Comparison of ENCODE assay signal across 8 mouse cellular contexts in the genomic region with DNA sequence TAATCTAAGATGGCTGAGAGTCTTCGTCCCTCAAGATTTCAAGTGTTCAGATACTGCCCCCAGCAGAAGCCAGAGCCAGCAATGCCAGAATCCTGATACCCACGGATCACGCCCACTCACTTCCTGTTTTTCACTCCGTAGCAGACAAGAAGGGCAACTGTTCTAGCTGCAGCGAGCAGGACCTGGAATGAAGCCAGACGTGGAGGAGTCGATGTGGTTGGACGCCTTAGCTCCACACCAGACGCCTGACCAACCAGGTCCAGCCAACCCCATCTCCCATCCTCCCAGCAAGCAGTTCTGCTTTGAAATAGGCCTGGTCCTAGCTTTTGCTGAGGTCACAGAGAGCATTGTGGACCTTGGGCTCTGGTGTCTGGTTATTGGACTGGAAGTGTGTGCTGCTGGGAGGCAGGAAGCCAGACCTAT. TPM values are rescaled to one million over a fixed set of nuclear protein-coding genes. Genes with fewer than 3 reads are reported as not detected.
A peak's percentile ranks its signal among the peaks of the same experiment; 100 is the strongest.
DNase-seq lines count a peak whose midpoint lies in the region; ATAC-seq lines count a peak whose summit lies in the region.

No protein-coding gene starts in this region.

- H3K9me3 ChIP-seq in heart, embryonic 11.5 days (replicated peaks; ENCODE audit: control insufficient read depth, low read length): peaks cover 11% of the 10 kb centered on the region
- H3K9me3 ChIP-seq in liver, embryonic 16.5 days (replicated peaks; ENCODE audit: control insufficient read depth, low read length): peaks cover 2% of the 10 kb centered on the region; the same call in 1 of the 2 replicates
- H3K9me3 ChIP-seq in midbrain, embryonic 15.5 days: peaks cover 9% of the 10 kb centered on the region; the same call in 1 of the 2 replicates
- H3K9me3 ChIP-seq in forebrain, embryonic 15.5 days: peaks cover 10% of the 10 kb centered on the region; the same call in 1 of the 2 replicates

- no peak overlapping the region for H3K9ac ChIP-seq in heart, embryonic 11.5 days (ENCODE audit: low read depth, low read length)
- H3K9ac ChIP-seq in liver, embryonic 16.5 days (ENCODE audit: low read depth, low read length): no peak overlapping the region
- no peak overlapping the region for H3K9ac ChIP-seq in midbrain, embryonic 15.5 days
- no peak overlapping the region for H3K9ac ChIP-seq in forebrain, embryonic 15.5 days (replicated peaks)

- no peak overlapping the region for H3K4me3 ChIP-seq in heart, embryonic 11.5 days (ENCODE audit: low read depth, low read length)
- H3K4me3 ChIP-seq in liver, embryonic 16.5 days (ENCODE audit: low read depth, low read length): no peak overlapping the region
- no peak overlapping the region for H3K4me3 ChIP-seq in midbrain, embryonic 15.5 days
- H3K4me3 ChIP-seq in forebrain, embryonic 15.5 days: no peak overlapping the region

- peaks cover 2% of the 10 kb centered on the region; the same call in 1 of the 2 replicates for H3K4me1 ChIP-seq in heart, embryonic 11.5 days (ENCODE audit: control insufficient read depth, insufficient read depth, low read length)
- H3K4me1 ChIP-seq in liver, embryonic 16.5 days (ENCODE audit: control insufficient read depth, low read depth, low read length): no peaks in the 10 kb centered on the region; the same call in 1 of the 2 replicates
- H3K4me1 ChIP-seq in midbrain, embryonic 15.5 days: no peaks in the 10 kb centered on the region
- no peaks in the 10 kb centered on the region for H3K4me1 ChIP-seq in forebrain, embryonic 15.5 days

- DNase-seq in B cell, adult 2 months: peak; percentile 71 to 75
- peak; percentile 74 for DNase-seq in kidney, postnatal 10 days
- DNase-seq in skeletal muscle tissue, adult 2 months (ENCODE audit: low read depth, low spot score): peak; percentile 74

- no peak overlapping the region for H3K4me2 ChIP-seq in heart, embryonic 11.5 days
- 0 out of 2 replicates have a peak overlapping the region, but pooled peaks have one; percentile 7 for H3K4me2 ChIP-seq in liver, embryonic 16.5 days (ENCODE audit: low read depth, low read length)
- H3K4me2 ChIP-seq in midbrain, embryonic 15.5 days: no peak overlapping the region
- no peak overlapping the region for H3K4me2 ChIP-seq in forebrain, embryonic 15.5 days (replicated peaks)

- H3K36me3 ChIP-seq in heart, embryonic 11.5 days (ENCODE audit: control insufficient read depth, insufficient read depth, low read length): no peaks in the 10 kb centered on the region
- H3K36me3 ChIP-seq in liver, embryonic 16.5 days (ENCODE audit: control insufficient read depth, insufficient read depth): no peaks in the 10 kb centered on the region
- no peaks in the 10 kb centered on the region for H3K36me3 ChIP-seq in midbrain, embryonic 15.5 days (replicated peaks)
- H3K36me3 ChIP-seq in forebrain, embryonic 15.5 days: no peaks in the 10 kb centered on the region

- peak overlapping the region; percentile 59; the same call in 1 of the 2 replicates for H3K27ac ChIP-seq in heart, embryonic 11.5 days (ENCODE audit: low read depth, low read length)
- peak overlapping the region; percentile 55 for H3K27ac ChIP-seq in liver, embryonic 16.5 days (ENCODE audit: low read length)
- no peak overlapping the region for H3K27ac ChIP-seq in midbrain, embryonic 15.5 days
- no peak overlapping the region for H3K27ac ChIP-seq in forebrain, embryonic 15.5 days (replicated peaks)

- peak; percentile 73 for ATAC-seq in activated CD4-positive, CD25-positive, alpha-beta regulatory T cell, adult 4 months
- ATAC-seq in heart, embryonic 11.5 days (replicated peaks; ENCODE audit: insufficient number of reproducible peaks, low FRiP score, low TSS enrichment): peak; percentile 73
- ATAC-seq in liver, embryonic 16.5 days (ENCODE audit: low read depth): peak; percentile 80
- no peak for ATAC-seq in midbrain, embryonic 15.5 days (replicated peaks)
- ATAC-seq in forebrain, embryonic 15.5 days (replicated peaks): no peak

- 43% methylated on average over 9 of the region's 9 CpGs for WGBS in heart, embryonic 11.5 days (ENCODE audit: insufficient replicate concordance)
- 15% methylated on average over 9 of the region's 9 CpGs for WGBS in liver, embryonic 16.5 days (ENCODE audit: insufficient replicate concordance)
- 75% methylated on average over 9 of the region's 9 CpGs for WGBS in midbrain, embryonic 15.5 days
- 76% methylated on average over 9 of the region's 9 CpGs for WGBS in forebrain, embryonic 15.5 days

- no peaks in the 10 kb centered on the region for H3K27me3 ChIP-seq in heart, embryonic 11.5 days (ENCODE audit: control insufficient read depth, insufficient read depth, low read length)
- H3K27me3 ChIP-seq in liver, embryonic 16.5 days (ENCODE audit: control insufficient read depth, insufficient read depth, low read depth, low read length): no peaks in the 10 kb centered on the region
- no peaks in the 10 kb centered on the region for H3K27me3 ChIP-seq in midbrain, embryonic 15.5 days (replicated peaks)
- no peaks in the 10 kb centered on the region for H3K27me3 ChIP-seq in forebrain, embryonic 15.5 days

RNA-seq across cellular contexts. Expression of a gene that starts 33.9 kb away (rescaled TPM):
- 1 to 10 TPM in 1 of 2 experiments, under 1 TPM in 1; 0.82 to 1.1 TPM for polyA plus RNA-seq in activated CD4-positive, CD25-positive, alpha-beta regulatory T cell, adult 4 months (2017; shearing (Covaris generic))
- not detected in 2 replicates for polyA plus RNA-seq in heart, embryonic 11.5 days (2014; fragmentation: Nextera tagmentation; extraction: Ambion mirVana)
- polyA plus RNA-seq in liver, embryonic 16.5 days (2015; fragmentation: Nextera tagmentation; extraction: Ambion mirVana): 0.27 and 0.45 TPM in 2 replicates
- not detected in 2 replicates for polyA plus RNA-seq in midbrain, embryonic 15.5 days (2015; fragmentation: Nextera tagmentation; extraction: Ambion mirVana)
- not detected in 2 replicates for polyA plus RNA-seq in forebrain, embryonic 15.5 days (2015; fragmentation: Nextera tagmentation; extraction: Ambion mirVana)

RNA-seq across cellular contexts. Expression of a gene that starts 56.7 kb away (rescaled TPM):
- polyA plus RNA-seq in activated CD4-positive, CD25-positive, alpha-beta regulatory T cell, adult 4 months (2017; shearing (Covaris generic)): 10 to 100 TPM; 72.8 to 79.5 TPM
- polyA plus RNA-seq in heart, embryonic 11.5 days (2014; fragmentation: Nextera tagmentation; extraction: Ambion mirVana): 43.1 and 49.7 TPM in 2 replicates
- polyA plus RNA-seq in liver, embryonic 16.5 days (2015; fragmentation: Nextera tagmentation; extraction: Ambion mirVana): 15.9 and 18.0 TPM in 2 replicates
- 43.4 and 44.7 TPM in 2 replicates for polyA plus RNA-seq in midbrain, embryonic 15.5 days (2015; fragmentation: Nextera tagmentation; extraction: Ambion mirVana)
- 45.6 and 46.9 TPM in 2 replicates for polyA plus RNA-seq in forebrain, embryonic 15.5 days (2015; fragmentation: Nextera tagmentation; extraction: Ambion mirVana)

Comparison
In these comparisons a context has a peak if more than half of its experiments do, and no peak if none do; other contexts are left out.
1. ATAC-seq: peak in activated CD4-positive, CD25-positive, alpha-beta regulatory T cell, adult 4 months (single experiment), heart, embryonic 11.5 days (single experiment) and liver, embryonic 16.5 days (single experiment); none in midbrain, embryonic 15.5 days (single experiment) and forebrain, embryonic 15.5 days (single experiment).
2. H3K27ac ChIP-seq: peak in heart, embryonic 11.5 days (single experiment) and liver, embryonic 16.5 days (single experiment); none in midbrain, embryonic 15.5 days (single experiment) and forebrain, embryonic 15.5 days (single experiment).
3. Peak in every context shown above with its lines, with median percentiles within 50 percentile points of each other: DNase-seq.